Mouse (Mus musculus) MN1 (cell line): ENCODE results near the gene Pfkm.

ENCODE experiments used
- DNase-seq: peaks from one replicate; pipeline ENCODE4 v3.0.0-alpha.2; 2016; ENCODE audit warnings: low spot score

The Pfkm gene

GRCm38 (mm10) chr15:98170917-98171316, 78.5 kb downstream of the Pfkm start:
- no peak for DNase-seq

- no peak for DNase-seq
Observed at GRCm38 (mm10) chr15:98172113-98172512, 79.7 kb downstream of the Pfkm start.

GRCm38 (mm10) chr15:98173821-98174220, 81.4 kb downstream of the Pfkm start:
- peak; percentile 80 for DNase-seq

GRCm38 (mm10) chr15:98177320-98177719, 84.9 kb downstream of the Pfkm start:
- DNase-seq: no peak

GRCm38 (mm10) chr15:98180567-98181131, 88.3 kb downstream of the Pfkm start:
- DNase-seq: peak; percentile 34

- peak; percentile 98 for DNase-seq
Observed at GRCm38 (mm10) chr15:98181132-98181711, 88.8 kb downstream of the Pfkm start.
